Mouse (Mus musculus) embryo, embryonic 11 days (tissue): ENCODE data around the gene Armc9.
A peak's percentile ranks its signal among the peaks of the same experiment; 100 is the strongest.

Source experiments
- DNase-seq: peaks from one replicate; pipeline ENCODE4 v3.0.0-alpha.2; 2015

Armc9 gene

GRCm38 (mm10) chr1:86176066-86176465 is 21.5 kb downstream of the Armc9 start:
- DNase-seq: no peak

- DNase-seq: peak; percentile 84
Observed at GRCm38 (mm10) chr1:86178462-86179253, 24.1 kb downstream of the Armc9 start.

- no peak for DNase-seq
Observed at GRCm38 (mm10) chr1:86182004-86182709, 27.6 kb downstream of the Armc9 start.

GRCm38 (mm10) chr1:86183577-86184263 is 29.1 kb downstream of the Armc9 start:
- no peak for DNase-seq

GRCm38 (mm10) chr1:86186762-86187161 is 32.2 kb downstream of the Armc9 start:
- DNase-seq: no peak

GRCm38 (mm10) chr1:86187856-86188255 is 33.3 kb downstream of the Armc9 start:
- DNase-seq: no peak

GRCm38 (mm10) chr1:86188271-86188670 is 33.7 kb downstream of the Armc9 start:
- DNase-seq: no peak

- no peak for DNase-seq
Observed at GRCm38 (mm10) chr1:86189034-86189702, 34.6 kb downstream of the Armc9 start.

GRCm38 (mm10) chr1:86190843-86191242 is 36.3 kb downstream of the Armc9 start:
- no peak for DNase-seq

- no peak for DNase-seq
Observed at GRCm38 (mm10) chr1:86194044-86194443, 39.5 kb downstream of the Armc9 start.

GRCm38 (mm10) chr1:86198276-86198675 is 43.7 kb downstream of the Armc9 start:
- no peak for DNase-seq

- no peak for DNase-seq
Observed at GRCm38 (mm10) chr1:86199026-86199425, 44.4 kb downstream of the Armc9 start.

GRCm38 (mm10) chr1:86201312-86201711 is 46.7 kb downstream of the Armc9 start:
- DNase-seq: no peak

GRCm38 (mm10) chr1:86202617-86203219 is 48.1 kb downstream of the Armc9 start:
- DNase-seq: no peak

GRCm38 (mm10) chr1:86210676-86211075 is 56.1 kb downstream of the Armc9 start:
- DNase-seq: no peak

GRCm38 (mm10) chr1:86211498-86211897 is 56.9 kb downstream of the Armc9 start:
- no peak for DNase-seq

GRCm38 (mm10) chr1:86212731-86213130 is 58.2 kb downstream of the Armc9 start:
- no peak for DNase-seq

GRCm38 (mm10) chr1:86214158-86214557 is 59.6 kb downstream of the Armc9 start:
- DNase-seq: peak; percentile 72

GRCm38 (mm10) chr1:86215297-86215696 is 60.7 kb downstream of the Armc9 start:
- no peak for DNase-seq

- DNase-seq: no peak
Observed at GRCm38 (mm10) chr1:86216412-86216811, 61.8 kb downstream of the Armc9 start.

- no peak for DNase-seq
Observed at GRCm38 (mm10) chr1:86217976-86218375, 63.4 kb downstream of the Armc9 start.

- peak; percentile 34 for DNase-seq
Observed at GRCm38 (mm10) chr1:86225195-86225594, 70.6 kb downstream of the Armc9 start.

GRCm38 (mm10) chr1:86228653-86229052 is 74.1 kb downstream of the Armc9 start:
- no peak for DNase-seq
